Mouse (Mus musculus) left cerebral cortex, adult 2 months (tissue): ENCODE measurements around the gene Igfbp3. TPM values are rescaled to one million over a fixed set of nuclear protein-coding genes. Genes with fewer than 3 reads are reported as not detected.
A peak's percentile ranks its signal among the peaks of the same experiment; 100 is the strongest.

ENCODE experiments used
- DNase-seq, 2 experiments: peaks; one replicate each; pipeline ENCODE4 v3.0.0; 2021 to 2022; ENCODE audit warnings: low spot score in 2 of 2, mixed read lengths in 1 of 2; ENCODE audit errors: extremely low spot score in 1 of 2
- H3K27ac ChIP-seq: fragments of 200-600 bp; 2 replicates; pipeline ENCODE4 v1.8.1; 2022
- H3K4me3 ChIP-seq: fragments of 200-600 bp; 2 replicates; pipeline ENCODE4 v1.8.1; 2022
- CTCF ChIP-seq: fragments of 200-600 bp; IDR thresholded peaks from 2 replicates; pipeline ENCODE4 v1.8.1; 2022; ENCODE audit warnings: antibody characterized with exemption, mild to moderate bottlenecking, moderate library complexity
- intact Hi-C: fragments of 180-260 bp; cut with DNase I; formaldehyde crosslinking; loops from one replicate; pipeline ENCODE4 v1.15.1; 2025
- total RNA-seq, 2 experiments: library from RNA; stranded (reverse); gene quantifications; 2 replicates each; pipeline ENCODE4 v1.2.3; 2021

The Igfbp3 gene
- total RNA-seq, 2 experiments from 2014 or later, result 7.2 to 9.0 TPM

DNA sequence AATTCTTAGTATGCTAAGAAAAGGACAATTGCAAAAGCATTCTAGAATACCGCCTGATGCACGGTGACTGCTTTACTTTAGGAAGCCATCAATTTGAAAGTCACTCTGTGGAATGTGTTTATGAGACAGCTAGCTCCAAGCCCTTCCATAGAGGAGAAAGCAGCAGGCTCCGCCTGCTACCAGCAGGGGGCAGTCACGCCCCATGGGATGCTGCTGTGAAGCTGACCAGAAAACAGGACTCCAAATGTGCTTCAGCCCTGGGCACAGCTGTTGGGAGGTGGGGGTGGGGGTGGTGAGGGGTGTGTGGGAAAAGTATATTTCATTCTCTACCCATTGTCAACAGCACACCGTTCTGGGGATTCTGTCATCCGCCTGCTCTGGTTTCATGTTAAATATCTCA is 3.4 kb downstream of the Igfbp3 start:
- Histone ChIP-seq H3K4me3 (no peak overlapping the region), H3K27ac (no peak overlapping the region)
- TF ChIP-seq CTCF, result peak; percentile 89
- peak; percentile 77 to 85 for DNase-seq
- intact Hi-C loops, result loop anchor here (1.0 to 10.0 kb wide), 4 partner anchors 357 to 1194 kb away; no protein-coding TSS in a partner anchor

DNA sequence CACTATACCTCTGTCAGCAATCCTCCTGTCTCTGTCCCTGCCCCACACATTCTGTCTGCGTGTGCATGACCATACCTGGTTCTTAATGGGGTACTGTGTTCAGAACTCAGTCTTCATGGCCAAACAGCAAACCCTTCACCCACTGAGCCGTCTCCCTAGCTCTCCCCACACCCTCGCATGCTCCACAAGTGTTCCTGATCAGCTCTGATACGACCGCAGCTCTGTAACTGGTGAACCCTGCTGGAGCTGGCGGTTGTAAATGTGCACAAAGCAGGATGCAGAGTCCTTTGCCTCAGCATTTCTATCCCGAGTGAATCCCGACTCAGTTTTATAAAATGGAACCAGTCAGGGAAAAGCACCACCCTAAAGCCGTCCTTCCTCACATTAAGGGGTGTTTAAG is 9.9 kb downstream of the Igfbp3 start:
- intact Hi-C loops, result loop anchor here (5.0 kb wide), 1 partner anchor 547 kb away; the partner anchor contains the start of gene Ramp3
- no peak for TF ChIP-seq CTCF
- no peak for DNase-seq
- Histone ChIP-seq H3K4me3 (no peak overlapping the region), H3K27ac (no peak overlapping the region)

DNA sequence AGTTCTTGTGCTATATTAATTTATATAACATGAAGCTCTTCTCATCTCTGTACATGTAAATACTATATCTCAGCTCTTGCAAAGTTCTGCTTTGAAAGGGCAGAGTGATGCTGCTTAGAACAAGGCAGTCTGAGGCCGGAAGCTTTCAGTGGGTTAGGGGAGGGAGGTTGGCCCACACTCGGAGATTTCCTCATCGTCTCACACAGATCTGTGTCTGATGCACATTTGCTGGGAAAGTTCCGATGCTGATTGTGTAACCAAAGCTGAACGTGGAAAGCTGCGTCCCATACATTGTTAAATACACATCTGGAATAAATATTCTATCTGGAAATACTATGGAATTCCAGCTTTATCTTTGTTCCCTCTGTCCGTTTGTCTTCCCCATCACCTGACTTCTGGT is 11.5 kb downstream of the Igfbp3 start:
- intact Hi-C loops, result loop anchor here (5.0 kb wide), 1 partner anchor 545 kb away; the partner anchor contains the start of gene Ramp3
- no peak for TF ChIP-seq CTCF
- DNase-seq, result no peak
- H3K27ac ChIP-seq, result no peak overlapping the region
- no peak overlapping the region for H3K4me3 ChIP-seq

DNA sequence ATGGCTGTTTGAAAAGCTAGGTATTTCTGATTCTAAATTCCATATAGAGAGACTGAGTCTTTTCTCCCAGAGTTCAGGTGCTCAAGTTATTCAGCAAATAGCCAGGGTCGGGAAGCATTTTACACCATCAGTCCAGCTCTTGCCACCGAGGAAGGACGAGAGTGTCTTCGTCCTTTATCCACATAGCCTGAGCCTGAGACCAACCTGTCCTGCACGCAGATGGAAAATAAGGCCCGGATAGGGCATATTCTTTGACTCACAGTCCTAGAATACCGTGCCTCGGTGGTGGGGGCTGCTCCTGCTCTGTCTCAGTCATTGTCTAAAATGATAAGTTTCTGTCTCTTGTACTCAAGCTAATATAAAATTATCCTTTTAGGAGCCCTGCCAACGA is 13.3 kb downstream of the Igfbp3 start:
- DNase-seq, result no peak
- Histone ChIP-seq H3K27ac (no peak overlapping the region), H3K4me3 (no peak overlapping the region)
- intact Hi-C loops, result loop anchor here (5.0 kb wide), 1 partner anchor 543 kb away; the partner anchor contains the start of gene Ramp3
- TF ChIP-seq CTCF, result no peak

DNA sequence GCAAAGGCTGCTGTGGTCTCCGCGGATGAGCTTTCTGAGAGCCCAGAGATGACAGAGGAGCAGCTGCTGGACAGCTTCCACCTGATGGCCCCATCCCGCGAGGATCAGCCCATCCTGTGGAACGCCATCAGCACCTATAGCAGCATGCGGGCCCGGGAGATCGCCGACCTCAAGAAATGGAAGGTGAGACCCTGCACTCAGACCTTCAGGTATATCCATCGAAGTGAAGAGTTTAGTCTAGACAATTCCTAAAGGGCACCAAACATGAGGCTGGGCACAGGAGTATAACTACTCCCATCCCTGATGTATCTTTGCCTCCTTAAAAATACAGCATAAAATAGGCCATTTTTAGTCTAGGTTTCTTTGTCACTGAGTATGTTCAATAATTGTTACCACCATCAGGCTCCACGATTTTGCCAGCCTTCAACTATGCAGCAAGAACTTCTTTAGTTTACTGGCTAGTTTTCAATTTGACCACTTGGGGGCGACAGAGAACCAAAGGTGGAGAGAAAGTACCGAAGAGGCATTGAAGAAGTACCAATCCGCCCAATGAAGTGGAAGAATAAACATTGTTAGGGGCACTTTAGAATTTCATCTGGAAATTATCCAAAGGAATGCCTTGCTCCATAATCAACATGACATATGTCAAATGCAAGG is 13.9 kb downstream of the Igfbp3 start:
- TF ChIP-seq CTCF, result peak; percentile 86
- intact Hi-C loops, result loop anchor here (5.0 kb wide), 1 partner anchor 543 kb away; the partner anchor contains the start of gene Ramp3
- no peak overlapping the region for H3K27ac ChIP-seq
- DNase-seq, result peak; percentile 49 to 60
- no peak overlapping the region for H3K4me3 ChIP-seq

DNA sequence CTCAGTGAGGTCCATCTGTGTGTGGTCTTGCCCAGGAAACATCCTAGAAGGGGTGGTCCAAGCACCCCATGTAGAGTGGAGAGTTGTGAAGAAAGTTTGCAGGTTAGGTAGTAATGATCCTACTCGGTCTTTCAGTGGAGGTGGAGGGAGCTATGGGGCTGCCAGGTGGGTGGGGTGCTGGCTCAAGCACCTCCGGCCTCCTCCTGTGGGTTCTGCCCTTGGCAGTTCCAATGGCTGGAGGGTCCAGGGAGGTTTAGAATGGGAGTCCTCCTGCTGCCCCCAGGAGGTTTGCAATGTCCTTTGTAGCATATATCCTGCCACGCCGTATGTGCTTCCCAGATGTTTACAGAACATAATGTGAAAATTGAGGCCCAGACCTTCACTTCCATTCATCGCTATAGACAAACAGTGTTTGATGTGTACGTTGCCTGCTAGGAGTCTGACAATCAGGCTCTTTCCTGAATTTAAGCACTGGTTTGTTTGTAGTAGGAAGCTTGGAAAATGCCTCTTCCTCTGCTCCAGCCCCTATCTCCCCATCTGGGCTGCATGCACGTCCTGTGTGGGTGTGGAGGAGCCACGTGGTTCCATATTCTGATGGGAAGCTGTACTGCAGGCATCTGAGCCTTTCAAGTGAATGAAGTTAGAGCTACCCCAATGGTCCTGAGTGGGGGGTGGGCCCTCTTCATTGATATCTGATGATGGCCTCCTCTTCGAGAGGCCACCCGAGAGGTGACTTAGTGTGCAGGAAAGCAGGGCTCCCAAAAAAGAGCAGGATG is 15.1 kb downstream of the Igfbp3 start:
- H3K27ac ChIP-seq, result no peak overlapping the region
- intact Hi-C loops, result no loop called here
- H3K4me3 ChIP-seq, result no peak overlapping the region
- no peak for TF ChIP-seq CTCF
- no peak for DNase-seq

DNA sequence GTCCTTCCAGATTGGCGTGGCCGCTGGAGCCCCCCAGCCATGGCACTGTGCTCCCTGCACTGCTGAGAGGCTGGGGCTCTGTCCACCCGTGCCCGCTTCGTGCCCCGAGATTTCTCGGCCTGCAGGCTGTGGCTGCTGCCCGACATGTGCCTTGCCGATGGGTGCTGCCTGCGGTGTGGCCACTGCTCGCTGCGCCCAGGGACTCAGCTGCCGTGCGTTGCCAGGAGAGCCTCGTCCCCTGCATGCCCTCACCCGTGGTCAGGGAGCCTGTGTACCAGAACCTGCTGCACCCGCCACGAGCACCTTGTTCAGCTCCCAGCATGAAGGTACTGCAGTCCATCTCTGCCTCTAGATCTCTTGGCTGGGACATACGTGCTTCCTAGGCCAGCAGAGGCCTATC is 15.7 kb downstream of the Igfbp3 start:
- H3K4me3 ChIP-seq, result no peak overlapping the region
- H3K27ac ChIP-seq, result no peak overlapping the region
- DNase-seq, result no peak
- no peak for TF ChIP-seq CTCF
- intact Hi-C loops, result no loop called here

DNA sequence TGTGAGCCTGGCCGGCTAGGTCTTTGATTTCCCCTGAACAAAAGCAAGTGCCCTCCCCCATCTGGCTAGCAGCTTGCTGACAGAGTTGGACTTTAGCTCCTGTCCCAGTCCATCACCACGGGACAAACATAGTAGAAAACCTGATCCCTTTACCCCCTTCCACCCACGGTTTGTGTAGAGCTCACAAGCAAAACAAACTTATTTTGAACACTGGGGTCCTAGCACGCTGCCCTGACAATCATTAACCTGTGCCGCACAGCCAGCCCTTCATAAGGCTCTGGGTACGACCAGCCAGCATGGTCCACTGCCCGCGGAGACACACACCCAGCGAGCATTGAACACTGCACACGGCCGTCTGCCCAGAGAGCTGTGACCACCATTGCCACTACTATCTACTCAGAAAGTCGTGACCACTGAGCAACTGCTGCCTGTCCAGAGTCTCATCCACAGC is 16.2 kb downstream of the Igfbp3 start, which contains the start of gene Igfbp1:
Gene Igfbp1, plus strand, starts transcription at position 292 of the 451 bp plus-strand sequence.
- Histone ChIP-seq H3K4me3 (no peak within 1 kb of the TSS), H3K27ac (no peak within 1 kb of the TSS)
- TF ChIP-seq CTCF, result no peak
- DNase-seq, result no peak
- intact Hi-C loops, result no loop called here

DNA sequence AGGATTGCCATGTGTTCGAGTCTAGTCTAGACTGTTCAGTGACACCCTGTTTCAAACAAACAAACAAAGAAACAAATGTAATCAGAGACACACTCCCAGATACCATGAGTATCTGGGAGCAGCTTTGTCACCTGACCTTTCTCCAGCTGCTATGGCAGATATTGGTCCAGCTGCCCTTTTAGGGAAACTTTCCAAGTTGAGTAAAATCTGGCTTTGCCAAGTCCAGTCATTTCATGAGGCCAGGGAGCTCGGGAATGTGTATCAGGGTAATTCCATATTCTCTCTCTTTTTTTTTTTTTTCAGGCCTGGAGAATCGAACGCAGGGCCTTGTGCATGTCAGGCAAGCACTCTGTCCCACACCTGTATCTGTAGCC is 18.4 kb downstream of the Igfbp3 start:
- H3K4me3 ChIP-seq, result no peak overlapping the region
- no peak overlapping the region for H3K27ac ChIP-seq
- no peak for DNase-seq
- intact Hi-C loops, result no loop called here
- no peak for TF ChIP-seq CTCF

DNA sequence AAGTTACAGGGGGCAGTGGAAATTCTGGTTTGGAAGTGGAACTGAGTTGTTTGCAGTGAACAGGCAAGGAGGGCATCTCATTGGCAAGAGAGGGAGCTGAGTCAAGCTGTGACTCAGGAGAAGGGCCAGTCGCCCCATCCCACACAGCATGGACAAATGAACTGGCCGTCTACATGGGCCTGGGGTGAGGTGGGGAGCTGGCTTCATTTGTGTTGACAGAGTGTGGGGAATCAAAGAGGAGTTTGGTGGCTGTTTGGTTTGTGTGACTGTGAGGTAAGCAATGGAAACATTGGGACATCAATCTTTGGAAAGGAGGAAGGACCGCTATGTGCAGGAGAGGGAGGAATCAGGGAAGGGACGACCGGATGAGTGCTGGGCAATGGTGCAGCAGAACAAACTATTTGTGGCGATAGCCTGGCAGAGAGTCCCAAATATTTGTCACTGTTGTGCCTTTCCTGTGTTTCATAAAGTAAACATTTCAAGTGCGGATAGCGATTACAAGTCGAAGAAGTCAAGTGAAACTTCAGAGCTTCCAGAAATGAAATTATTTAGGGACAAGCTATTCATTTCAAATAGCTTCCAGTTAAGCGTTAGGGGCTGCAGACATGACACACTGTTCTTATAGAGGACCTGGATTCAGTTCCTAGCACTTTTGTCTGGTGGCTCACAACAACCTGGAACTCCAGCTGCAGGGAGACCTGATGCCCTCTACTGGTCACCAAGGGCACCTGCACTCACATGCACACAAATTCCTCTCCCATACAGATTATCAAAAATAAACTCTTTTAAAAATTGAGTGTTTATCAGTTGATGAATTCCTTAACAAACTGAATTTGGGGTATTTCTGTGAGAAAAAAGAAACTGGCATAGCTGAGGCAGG is 19.1 kb downstream of the Igfbp3 start:
- Histone ChIP-seq H3K27ac (no peak overlapping the region), H3K4me3 (no peak overlapping the region)
- intact Hi-C loops, result no loop called here
- no peak; the same call in none of the 2 replicates for TF ChIP-seq CTCF
- no peak for DNase-seq

DNA sequence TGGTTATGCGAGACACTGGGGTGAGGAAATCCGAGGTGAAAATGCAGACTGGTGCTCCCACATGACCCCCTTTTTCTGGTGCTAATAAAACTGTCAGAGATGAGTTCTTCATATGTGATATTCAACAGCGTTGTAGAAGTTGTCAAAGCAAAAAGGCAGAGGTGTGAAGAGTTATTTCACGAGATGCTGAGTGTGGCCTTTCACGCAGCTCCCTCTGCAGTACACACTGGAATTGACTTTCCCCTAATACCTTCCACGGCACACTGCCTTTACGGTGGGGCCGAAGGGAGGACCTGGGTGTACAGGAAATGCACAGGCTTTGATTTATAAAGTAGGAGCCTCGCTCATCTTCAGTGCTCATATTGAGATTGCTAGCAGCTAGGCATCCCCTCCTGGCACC is 20.6 kb downstream of the Igfbp3 start:
- no peak; the same call in 1 of the 2 replicates for TF ChIP-seq CTCF
- H3K27ac ChIP-seq, result no peak overlapping the region
- H3K4me3 ChIP-seq, result no peak overlapping the region
- DNase-seq, result no peak
- intact Hi-C loops, result no loop called here

DNA sequence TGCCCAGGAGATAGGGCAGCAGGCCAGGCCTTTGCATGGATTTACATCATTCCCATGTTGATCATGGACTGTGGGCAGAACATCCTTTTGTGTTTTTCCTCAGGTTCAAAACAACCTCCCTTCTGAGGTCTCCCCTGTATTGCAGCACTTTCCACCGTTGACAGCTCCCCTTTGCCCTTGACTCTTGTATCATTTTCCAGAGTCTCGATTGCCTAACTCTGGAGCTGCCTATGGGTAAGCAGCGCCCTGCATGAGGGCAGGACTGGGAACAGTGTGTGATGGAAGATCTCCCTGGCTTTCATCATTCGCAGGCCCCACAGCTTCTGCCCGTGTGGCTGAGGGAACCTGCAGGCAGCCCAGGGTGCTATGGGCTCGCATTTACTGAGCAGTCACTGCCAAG is 21.0 kb downstream of the Igfbp3 start:
- intact Hi-C loops, result no loop called here
- DNase-seq, result no peak
- Histone ChIP-seq H3K27ac (no peak overlapping the region), H3K4me3 (no peak overlapping the region)
- TF ChIP-seq CTCF, result no peak
